Mouse (Mus musculus) embryonic facial prominence, embryonic 14.5 days (tissue): ENCODE data around the gene Mymx. TPM values are rescaled to one million over a fixed set of nuclear protein-coding genes. Genes with fewer than 3 reads are reported as not detected.

ENCODE experiments used
- ATAC-seq: fragments of 200-750 bp; cut with Nextera tagmentation; 2 replicates; pipeline ENCODE4 v1.8.0; 2017; ENCODE audit warnings: low read depth, moderate number of reproducible peaks, moderate TSS enrichment
- DNase-seq: peaks from one replicate; pipeline ENCODE4 v3.0.0-alpha.2; 2015; ENCODE audit warnings: low spot score
- H3K27ac ChIP-seq: fragments of 300-500 bp; sonication (generic); replicated peaks from 2 replicates; pipeline ENCODE4 v1.5.1; 2014; ENCODE audit warnings: low read depth, mild to moderate bottlenecking, low read length, moderate library complexity
- H3K27me3 ChIP-seq: fragments of 300-500 bp; sonication (generic); replicated peaks from 2 replicates; pipeline ENCODE4 v1.6.1; 2014; ENCODE audit warnings: low read length; ENCODE audit not compliant: control insufficient read depth, insufficient read depth
- H3K36me3 ChIP-seq: fragments of 300-500 bp; sonication (generic); 2 replicates; pipeline ENCODE4 v1.6.1; 2014; ENCODE audit warnings: low read length, mixed read lengths; ENCODE audit not compliant: control insufficient read depth, insufficient read depth
- H3K4me1 ChIP-seq: fragments of 300-500 bp; sonication (generic); 2 replicates; pipeline ENCODE4 v1.6.1; 2014; ENCODE audit warnings: antibody characterized with exemption, low read length; ENCODE audit not compliant: control insufficient read depth, insufficient read depth
- H3K4me2 ChIP-seq: fragments of 300-500 bp; sonication (generic); 2 replicates; pipeline ENCODE4 v1.6.1; 2014; ENCODE audit warnings: low read depth, mild to moderate bottlenecking, low read length, moderate library complexity, mixed read lengths
- H3K4me3 ChIP-seq: fragments of 300-500 bp; sonication (generic); 2 replicates; pipeline ENCODE4 v1.5.1; 2014; ENCODE audit warnings: low read depth, mild to moderate bottlenecking, low read length
- H3K9ac ChIP-seq: fragments of 300-500 bp; sonication (generic); 2 replicates; pipeline ENCODE4 v1.6.1; 2014; ENCODE audit warnings: low read depth, mild to moderate bottlenecking, low read length, moderate library complexity, mixed read lengths
- H3K9me3 ChIP-seq: fragments of 300-500 bp; sonication (generic); 2 replicates; pipeline ENCODE4 v1.6.1; 2016; ENCODE audit warnings: low read length; ENCODE audit not compliant: control insufficient read depth
- WGBS: fragments of 180-500 bp; shearing (Covaris S2); extraction: QIAGEN DNeasy Blood & Tissue Kit; methylation state at CpG from one replicate; pipeline ENCODE4 v1.1.7; 2014; 5-methylcytosine and 5-hydroxymethylcytosine counted together
- polyA plus RNA-seq: library from polyadenylated mRNA; unstranded; fragments of >200 nt; fragmentation: Nextera tagmentation; extraction: Ambion mirVana; gene quantifications from 2 replicates; pipeline ENCODE4 v1.2.1, GENCODE M21; 2014

Gene Mymx
- polyA plus RNA-seq, 1 experiment from 2014 or later, result 52.1 TPM

- H3K9me3 ChIP-seq, result no peaks in the 10 kb centered on the region
- ATAC-seq (no peak), DNase-seq (no peak)
- no peak overlapping the region for H3K4me3 ChIP-seq
- H3K4me1 ChIP-seq, result peaks cover 12% of the 10 kb centered on the region
- H3K27ac ChIP-seq, result no peak overlapping the region
- no peak overlapping the region for H3K4me2 ChIP-seq
- H3K27me3 ChIP-seq, result peaks cover 28% of the 10 kb centered on the region
- no peaks in the 10 kb centered on the region for H3K36me3 ChIP-seq
- WGBS, result 67% methylated on average over 3 of the region's 3 CpGs
- H3K9ac ChIP-seq, result no peak overlapping the region
Measured at GRCm38 (mm10) chr17:45602984-45603383, 1.1 kb upstream of the Mymx start.

GRCm38 (mm10) chr17:45601325-45601724 is 577 bp downstream of the Mymx start:
- Histone ChIP-seq H3K4me1 (peaks cover 19% of the 10 kb centered on the region), H3K4me2 (0 out of 2 replicates have a peak overlapping the region, but pooled peaks have one; percentile 12), H3K9ac (peak overlapping the region; percentile 51), H3K36me3 (no peaks in the 10 kb centered on the region), H3K27me3 (peaks cover 28% of the 10 kb centered on the region), H3K9me3 (no peaks in the 10 kb centered on the region), H3K4me3 (no peak overlapping the region), H3K27ac (no peak overlapping the region; the same call in 1 of the 2 replicates)
- no peak for ATAC-seq
- 24% methylated on average over 22 of the region's 22 CpGs for WGBS
- no peak for DNase-seq

GRCm38 (mm10) chr17:45600267-45600666 is 1.6 kb downstream of the Mymx start:
- Histone ChIP-seq H3K4me1 (peaks cover 21% of the 10 kb centered on the region), H3K27me3 (peaks cover 28% of the 10 kb centered on the region), H3K36me3 (no peaks in the 10 kb centered on the region), H3K4me3 (peak overlapping the region; percentile 34; the same call in 1 of the 2 replicates), H3K9me3 (no peaks in the 10 kb centered on the region), H3K27ac (no peak overlapping the region), H3K9ac (no peak overlapping the region; the same call in 1 of the 2 replicates), H3K4me2 (peak overlapping the region; percentile 64; the same call in 1 of the 2 replicates)
- DNase-seq, result no peak
- WGBS, result 43% methylated on average over 8 of the region's 8 CpGs
- ATAC-seq, result no peak

DNA sequence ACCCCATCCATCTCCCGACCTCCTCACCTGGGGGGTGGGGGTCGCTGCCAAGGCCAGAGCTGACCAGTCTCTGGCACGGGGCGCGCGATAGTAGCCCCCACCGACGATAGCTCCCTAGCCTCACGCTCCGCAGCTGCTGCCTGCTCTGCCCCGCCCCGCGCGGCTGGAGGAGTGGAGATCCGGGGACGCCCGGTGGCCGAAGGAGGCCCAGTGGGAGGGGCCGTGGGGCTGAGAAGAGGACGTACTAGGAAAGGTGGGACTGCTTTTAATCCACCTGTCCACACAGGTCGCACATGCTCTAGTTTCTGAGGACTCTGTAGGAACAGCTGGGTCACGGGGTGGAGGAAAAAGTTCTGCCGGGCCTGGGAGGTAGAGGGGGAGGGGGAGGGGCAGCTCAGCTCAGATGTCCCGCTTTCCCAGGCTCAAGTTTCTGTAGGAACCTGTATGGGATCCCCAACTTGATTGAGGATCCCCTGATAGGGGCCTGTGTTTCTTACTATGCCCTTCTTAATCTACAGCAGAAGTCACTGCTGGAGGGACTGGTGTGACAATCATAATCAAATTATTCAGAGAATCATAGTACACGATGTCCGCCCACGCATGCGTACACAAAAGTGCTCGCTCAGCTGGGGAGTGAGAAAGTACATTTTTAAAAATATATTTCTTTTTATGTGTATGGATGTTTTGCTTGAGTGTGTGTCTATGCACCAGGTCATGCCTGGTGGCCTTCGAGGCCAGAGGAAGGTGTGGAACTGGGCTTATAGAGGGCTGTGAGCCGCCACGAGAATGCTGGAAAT is 2.3 kb downstream of the Mymx start, which contains the start of gene Slc29a1:
TSS of gene Slc29a1 (minus strand) at position 161 of the 797 bp plus-strand sequence.
- ATAC-seq, result 0 out of 2 replicates have a peak, but pooled peaks have one; percentile 10
- no peaks in the 10 kb centered on the region for H3K36me3 ChIP-seq
- WGBS, result 14% methylated on average over 30 of the region's 32 CpGs
- peak within 1 kb of the TSS; percentile 34 for H3K4me3 ChIP-seq
- H3K9me3 ChIP-seq, result no peaks in the 10 kb centered on the region
- DNase-seq, result peak; percentile 63
- H3K27ac ChIP-seq, result no peak within 1 kb of the TSS
- H3K4me1 ChIP-seq, result peaks cover 26% of the 10 kb centered on the region
- H3K27me3 ChIP-seq, result peaks cover 30% of the 10 kb centered on the region
- H3K9ac ChIP-seq, result peak within 1 kb of the TSS; percentile 51
- peak within 1 kb of the TSS; percentile 64 for H3K4me2 ChIP-seq

- peaks cover 32% of the 10 kb centered on the region for H3K4me1 ChIP-seq
- no peaks in the 10 kb centered on the region for H3K9me3 ChIP-seq
- peaks cover 32% of the 10 kb centered on the region for H3K27me3 ChIP-seq
- WGBS, result 48% methylated on average over 3 of the region's 3 CpGs
- no peak overlapping the region for H3K9ac ChIP-seq
- H3K36me3 ChIP-seq, result no peaks in the 10 kb centered on the region
- H3K27ac ChIP-seq, result no peak overlapping the region
- H3K4me3 ChIP-seq, result peak overlapping the region; percentile 34; the same call in 1 of the 2 replicates
- DNase-seq (no peak), ATAC-seq (no peak)
- H3K4me2 ChIP-seq, result peak overlapping the region; percentile 64
Measured at GRCm38 (mm10) chr17:45598891-45599290, 3.0 kb downstream of the Mymx start.

GRCm38 (mm10) chr17:45598376-45598775 is 3.5 kb downstream of the Mymx start:
- DNase-seq, result no peak
- Histone ChIP-seq H3K9me3 (no peaks in the 10 kb centered on the region), H3K27me3 (peaks cover 32% of the 10 kb centered on the region), H3K36me3 (no peaks in the 10 kb centered on the region), H3K4me3 (no peak overlapping the region), H3K27ac (no peak overlapping the region), H3K9ac (no peak overlapping the region), H3K4me1 (peaks cover 37% of the 10 kb centered on the region), H3K4me2 (no peak overlapping the region)
- no peak for ATAC-seq
- 89% methylated on average over 2 of the region's 2 CpGs for WGBS

DNA sequence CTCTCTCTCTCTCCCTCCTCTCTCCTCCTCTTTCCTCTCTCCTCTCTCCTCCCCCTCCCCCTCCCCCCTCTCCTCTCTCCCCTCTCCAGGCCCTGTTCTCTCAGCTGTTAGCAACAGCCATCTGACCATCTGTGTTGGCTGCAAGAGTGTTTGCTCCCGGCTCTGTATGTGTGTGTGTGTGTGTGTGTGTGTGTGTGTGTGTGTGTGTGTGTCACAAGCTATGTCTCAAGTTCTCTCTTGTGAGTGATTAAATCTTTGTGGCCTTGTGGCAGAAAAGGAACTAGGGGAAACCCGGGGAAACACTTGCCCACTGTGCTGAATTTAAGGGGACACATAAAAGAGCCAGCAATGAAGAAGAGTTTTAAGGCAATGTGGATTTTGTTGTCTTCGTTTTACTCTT is 4.1 kb downstream of the Mymx start:
- H3K4me1 ChIP-seq, result peaks cover 41% of the 10 kb centered on the region
- no peak overlapping the region for H3K9ac ChIP-seq
- H3K27me3 ChIP-seq, result peaks cover 32% of the 10 kb centered on the region
- H3K36me3 ChIP-seq, result no peaks in the 10 kb centered on the region
- no peak overlapping the region for H3K4me2 ChIP-seq
- H3K27ac ChIP-seq, result no peak overlapping the region
- H3K4me3 ChIP-seq, result no peak overlapping the region
- DNase-seq (peak; percentile 75), ATAC-seq (no peak)
- WGBS, result 32% methylated on average over 3 of the region's 3 CpGs
- H3K9me3 ChIP-seq, result no peaks in the 10 kb centered on the region

DNA sequence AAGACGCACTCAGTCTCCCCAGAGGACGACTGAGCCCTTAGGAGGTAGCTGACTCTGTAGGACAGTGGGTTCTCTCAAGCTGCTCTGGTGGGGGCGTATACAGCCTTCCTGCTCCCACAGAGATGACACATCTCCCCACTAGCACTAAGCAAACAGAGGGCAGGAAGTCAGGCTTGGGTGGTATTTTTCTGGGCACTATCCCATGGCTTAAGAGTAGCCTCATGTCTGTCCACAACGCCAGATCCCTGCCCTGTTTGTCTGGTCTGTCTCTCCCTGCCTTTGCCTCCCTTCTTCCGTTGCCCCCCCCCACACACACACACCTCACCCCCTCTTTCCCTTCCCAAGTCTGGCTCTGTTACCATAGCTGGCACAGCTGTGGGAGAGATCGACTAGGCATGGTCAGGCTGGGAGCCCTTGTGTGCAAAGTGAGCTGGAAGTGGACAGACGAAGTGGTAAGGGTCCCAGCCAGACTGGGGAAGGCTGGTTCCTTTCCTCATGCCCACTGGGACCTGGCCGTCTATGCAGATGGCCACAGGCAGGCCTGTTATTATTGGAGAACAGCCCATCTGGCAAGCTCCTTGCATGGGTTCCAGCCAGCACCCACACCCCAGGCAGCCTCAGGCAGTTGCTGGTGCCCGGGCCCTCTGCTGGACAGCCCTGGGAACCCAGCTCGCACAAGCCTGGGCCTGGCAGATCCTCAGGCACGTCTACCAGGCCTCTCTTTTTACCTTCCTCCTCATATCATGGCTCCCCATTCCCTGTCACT is 5.1 kb downstream of the Mymx start:
- no peaks in the 10 kb centered on the region for H3K9me3 ChIP-seq
- 0 out of 2 replicates have a peak overlapping the region, but pooled peaks have one; percentile 3 for H3K4me2 ChIP-seq
- H3K27me3 ChIP-seq, result peaks cover 25% of the 10 kb centered on the region
- peak; percentile 60 for ATAC-seq
- H3K4me3 ChIP-seq, result no peak overlapping the region
- DNase-seq, result peak; percentile 66
- no peak overlapping the region for H3K9ac ChIP-seq
- 32% methylated on average over 10 of the region's 11 CpGs for WGBS
- H3K4me1 ChIP-seq, result peaks cover 48% of the 10 kb centered on the region
- no peak overlapping the region; the same call in 1 of the 2 replicates for H3K27ac ChIP-seq
- H3K36me3 ChIP-seq, result no peaks in the 10 kb centered on the region
